24 mouse cellular contexts compared by ENCODE assay signal in genomic region chr1:181310712-181311111, GRCm38 (mm10). TPM values are rescaled to one million over a fixed set of nuclear protein-coding genes. Genes with fewer than 3 reads are reported as not detected.
A peak's percentile ranks its signal among the peaks of the same experiment; 100 is the strongest.
DNase-seq lines count a peak whose midpoint lies in the region; ATAC-seq and TF ChIP-seq lines count a peak whose summit lies in the region.
"Had no signal": no experiment of that assay in that cellular context is flagged by ENCODE, and none has a peak within 500 bp of the region (broad histone marks: within the 10 kb centered on the region; RNA-seq: fewer than 3 reads in every experiment).

No protein-coding gene starts in this region.

- H3K9me3 ChIP-seq in intestine, embryonic 14.5 days (ENCODE audit: control insufficient read depth, low read length): no peaks in the 10 kb centered on the region
- H3K9me3 ChIP-seq in intestine, postnatal 0 days (ENCODE audit: control insufficient read depth): no peaks in the 10 kb centered on the region
- H3K9me3 ChIP-seq in liver, embryonic 15.5 days (replicated peaks): no peaks in the 10 kb centered on the region; the same call in 1 of the 2 replicates
- no peaks in the 10 kb centered on the region for H3K9me3 ChIP-seq in limb, embryonic 10.5 days (replicated peaks)
- H3K9me3 ChIP-seq in hindbrain, embryonic 14.5 days (ENCODE audit: control insufficient read depth, low read length): no peaks in the 10 kb centered on the region
- H3K9me3 ChIP-seq: kidney, embryonic 15.5 days; limb, embryonic 13.5 days; midbrain, embryonic 12.5 days; neural tube, embryonic 13.5 days had no signal

- no peak overlapping the region for H3K27ac ChIP-seq in intestine, embryonic 14.5 days (ENCODE audit: low read depth)
- H3K27ac ChIP-seq in intestine, postnatal 0 days (ENCODE audit: low read depth, low read length): no peak overlapping the region
- no peak overlapping the region for H3K27ac ChIP-seq in liver, embryonic 15.5 days (replicated peaks)
- no peak overlapping the region for H3K27ac ChIP-seq in limb, embryonic 10.5 days
- no peak overlapping the region for H3K27ac ChIP-seq in gastrocnemius, adult 2 months
- H3K27ac ChIP-seq in hindbrain, embryonic 14.5 days: no peak overlapping the region
- H3K27ac ChIP-seq: heart, adult 2 months; kidney, embryonic 15.5 days; limb, embryonic 13.5 days; midbrain, embryonic 12.5 days; neural tube, embryonic 13.5 days had no signal

- no peak overlapping the region for H3K4me2 ChIP-seq in intestine, embryonic 14.5 days (ENCODE audit: low read length)
- H3K4me2 ChIP-seq in intestine, postnatal 0 days (replicated peaks; ENCODE audit: low read depth): no peak overlapping the region
- H3K4me2 ChIP-seq in liver, embryonic 15.5 days: 0 out of 2 replicates have a peak overlapping the region, but pooled peaks have one; percentile 4
- H3K4me2 ChIP-seq in hindbrain, embryonic 14.5 days (replicated peaks): no peak overlapping the region
- H3K4me2 ChIP-seq: kidney, embryonic 15.5 days; limb, embryonic 13.5 days; midbrain, embryonic 12.5 days; neural tube, embryonic 13.5 days had no signal

- H3K9ac ChIP-seq in intestine, embryonic 14.5 days (ENCODE audit: low read length): no peak overlapping the region
- H3K9ac ChIP-seq in intestine, postnatal 0 days (ENCODE audit: low read depth, low read length): no peak overlapping the region
- no peak overlapping the region for H3K9ac ChIP-seq in liver, embryonic 15.5 days
- no peak overlapping the region for H3K9ac ChIP-seq in hindbrain, embryonic 14.5 days
- H3K9ac ChIP-seq: kidney, embryonic 15.5 days; limb, embryonic 13.5 days; midbrain, embryonic 12.5 days; neural tube, embryonic 13.5 days had no signal

- no peak for TF ChIP-seq CTCF in intestine, postnatal 0 days (IDR thresholded peaks at IDR 0.05; ENCODE audit: low read depth)
- no peak for TF ChIP-seq CTCF in gastrocnemius, adult 2 months (IDR thresholded peaks at IDR 0.05)

- no peak for ATAC-seq in intestine, embryonic 14.5 days (replicated peaks; ENCODE audit: low FRiP score, low TSS enrichment, low read depth)
- no peak for ATAC-seq in intestine, postnatal 0 days
- peak; percentile 19; the same call in 1 of the 2 replicates for ATAC-seq in erythroblast, adult 5-6 weeks (replicated peaks; ENCODE audit: low FRiP score, poor library complexity, severe bottlenecking)
- ATAC-seq in liver, embryonic 15.5 days (ENCODE audit: insufficient read depth): peak; percentile 81
- ATAC-seq in monocyte, adult 5-6 weeks (replicated peaks; ENCODE audit: insufficient number of reproducible peaks, low FRiP score, low TSS enrichment, poor library complexity, severe bottlenecking): 0 out of 2 replicates have a peak, but pooled peaks have one; percentile 34
- ATAC-seq in hindbrain, embryonic 14.5 days (ENCODE audit: low FRiP score): no peak
- ATAC-seq: forebrain, embryonic 14.5 days had no signal

- intact Hi-C loops in gastrocnemius, adult 2 months (cut with DNase I): no loop called here

- H3K4me1 ChIP-seq in intestine, embryonic 14.5 days (replicated peaks; ENCODE audit: control insufficient read depth, insufficient read depth, low read length): no peaks in the 10 kb centered on the region
- H3K4me1 ChIP-seq in intestine, postnatal 0 days (replicated peaks; ENCODE audit: control insufficient read depth, insufficient read depth, low read length): no peaks in the 10 kb centered on the region
- H3K4me1 ChIP-seq in liver, embryonic 15.5 days (replicated peaks): peaks cover 21% of the 10 kb centered on the region
- H3K4me1 ChIP-seq in limb, embryonic 10.5 days: 0 out of 2 replicates have a peak, but pooled peaks cover 4% of the 10 kb centered on the region
- H3K4me1 ChIP-seq in hindbrain, embryonic 14.5 days (replicated peaks; ENCODE audit: control insufficient read depth, insufficient read depth, low read length): no peaks in the 10 kb centered on the region
- H3K4me1 ChIP-seq: kidney, embryonic 15.5 days; limb, embryonic 13.5 days; midbrain, embryonic 12.5 days had no signal

- no peaks in the 10 kb centered on the region for H3K27me3 ChIP-seq in intestine, embryonic 14.5 days (replicated peaks; ENCODE audit: control insufficient read depth, insufficient read depth, low read length)
- no peaks in the 10 kb centered on the region for H3K27me3 ChIP-seq in intestine, postnatal 0 days (replicated peaks; ENCODE audit: control insufficient read depth, insufficient read depth, low read length)
- H3K27me3 ChIP-seq in liver, embryonic 15.5 days: peaks cover 21% of the 10 kb centered on the region
- H3K27me3 ChIP-seq in limb, embryonic 10.5 days (ENCODE audit: low read depth, poor library complexity, severe bottlenecking): no peaks in the 10 kb centered on the region
- no peaks in the 10 kb centered on the region for H3K27me3 ChIP-seq in hindbrain, embryonic 14.5 days (ENCODE audit: control insufficient read depth, insufficient read depth, low read length)
- H3K27me3 ChIP-seq: kidney, embryonic 15.5 days; limb, embryonic 13.5 days; midbrain, embryonic 12.5 days; neural tube, embryonic 13.5 days had no signal

- DNase-seq in intestine, embryonic 14.5 days (ENCODE audit: low spot score): peak; percentile 29
- no peak for DNase-seq in limb, embryonic 10.5 days (ENCODE audit: low spot score)
- no peak for DNase-seq in gastrocnemius, adult 2 months
- DNase-seq in hindbrain, embryonic 14.5 days (ENCODE audit: low spot score): no peak
- DNase-seq: adrenal gland, adult 8-10 months; cerebellum, adult 11 months; cerebellum, adult 9-10 months; cerebellum, postnatal 36 days; gastrocnemius, postnatal 25 days; heart, adult 2 months; heart, postnatal 14 days; kidney, adult 11 months; kidney, postnatal 25 days; lung, adult 2 months; lung, postnatal 14 days had no signal

- no peaks in the 10 kb centered on the region for H3K36me3 ChIP-seq in intestine, embryonic 14.5 days (ENCODE audit: control insufficient read depth, insufficient read depth, low read length)
- no peaks in the 10 kb centered on the region for H3K36me3 ChIP-seq in intestine, postnatal 0 days (ENCODE audit: control insufficient read depth, insufficient read depth)
- no peaks in the 10 kb centered on the region for H3K36me3 ChIP-seq in liver, embryonic 15.5 days (replicated peaks)
- H3K36me3 ChIP-seq in limb, embryonic 10.5 days: no peaks in the 10 kb centered on the region
- H3K36me3 ChIP-seq in hindbrain, embryonic 14.5 days (replicated peaks; ENCODE audit: control insufficient read depth, insufficient read depth): no peaks in the 10 kb centered on the region
- H3K36me3 ChIP-seq: kidney, embryonic 15.5 days; limb, embryonic 13.5 days; midbrain, embryonic 12.5 days; neural tube, embryonic 13.5 days had no signal

- H3K4me3 ChIP-seq in intestine, embryonic 14.5 days (ENCODE audit: low read depth, low read length): no peak overlapping the region
- H3K4me3 ChIP-seq in intestine, postnatal 0 days (ENCODE audit: low read depth, low read length): no peak overlapping the region
- H3K4me3 ChIP-seq in liver, embryonic 15.5 days (replicated peaks): no peak overlapping the region
- H3K4me3 ChIP-seq in limb, embryonic 10.5 days: no peak overlapping the region
- no peak overlapping the region for H3K4me3 ChIP-seq in gastrocnemius, adult 2 months
- no peak overlapping the region for H3K4me3 ChIP-seq in hindbrain, embryonic 14.5 days (replicated peaks; ENCODE audit: low read length)
- H3K4me3 ChIP-seq: heart, adult 2 months; kidney, embryonic 15.5 days; limb, embryonic 13.5 days; midbrain, embryonic 12.5 days; neural tube, embryonic 13.5 days had no signal

- 94% methylated on average over 5 of the region's 5 CpGs for WGBS in intestine, embryonic 14.5 days
- 91% methylated on average over 5 of the region's 5 CpGs for WGBS in intestine, postnatal 0 days
- 45% methylated on average over 5 of the region's 5 CpGs for WGBS in liver, embryonic 15.5 days (ENCODE audit: insufficient replicate concordance)
- 92% methylated on average over 5 of the region's 5 CpGs for WGBS in limb, embryonic 10.5 days
- WGBS in hindbrain, embryonic 14.5 days: 92% methylated on average over 5 of the region's 5 CpGs

RNA-seq across cellular contexts. Expression of gene Cnih3, which starts 41.7 kb away (rescaled TPM):
- 0.31 and 0.41 TPM in 2 replicates for polyA plus RNA-seq in intestine, embryonic 14.5 days (2014; fragmentation: Nextera tagmentation; extraction: Ambion mirVana)
- polyA plus RNA-seq in intestine, postnatal 0 days (2015; fragmentation: Nextera tagmentation; extraction: Ambion mirVana): 0.13 and 0.25 TPM in 2 replicates
- total RNA-seq in erythroblast, adult 5-6 weeks (2015; ENCODE audit: low replicate concordance): not detected in 2 replicates
- not detected in 2 replicates for total RNA-seq in erythroblast, adult 5-6 weeks (2017; ENCODE audit: low replicate concordance)
- polyA plus RNA-seq in liver, embryonic 15.5 days (2015; fragmentation: Nextera tagmentation; extraction: Ambion mirVana): 0.03 TPM in 1 of 2 replicates, not detected in the other
- total RNA-seq in monocyte, adult 5-6 weeks (2017): 0.53 TPM in 1 of 3 replicates, not detected in the others
- 0.16 and 0.33 TPM in 2 replicates for polyA plus RNA-seq in limb, embryonic 10.5 days (2016; fragmentation: Nextera tagmentation; extraction: Ambion mirVana)
- not detected for total RNA-seq in gastrocnemius, adult 2 months (2021)
- polyA plus RNA-seq in hindbrain, embryonic 14.5 days (2014; fragmentation: Nextera tagmentation; extraction: Ambion mirVana): 12.7 and 14.3 TPM in 2 replicates
- total RNA-seq: gastrocnemius, postnatal 25 days; heart, adult 2 months; heart, postnatal 14 days had no signal

Comparison
In these comparisons a context has a peak if more than half of its experiments do, and no peak if none do; other contexts are left out.
1. ATAC-seq: peak in erythroblast, adult 5-6 weeks (single experiment), liver, embryonic 15.5 days (single experiment) and monocyte, adult 5-6 weeks (single experiment); none in intestine, embryonic 14.5 days (single experiment), intestine, postnatal 0 days (single experiment) and hindbrain, embryonic 14.5 days (single experiment).